Mouse (Mus musculus) heart, adult 2 months (tissue): Measurements from ENCODE around the gene Ncl.

ENCODE experiments used
- CTCF ChIP-seq: fragments of 200-600 bp; IDR thresholded peaks from 2 replicates; pipeline ENCODE4 v1.8.1; 2022; ENCODE audit warnings: antibody characterized with exemption, mild to moderate bottlenecking, moderate library complexity
- EP300 ChIP-seq: fragments of 200-500 bp; IDR thresholded peaks from 2 replicates; pipeline ENCODE4 v1.6.1; 2011; ENCODE audit warnings: low read depth, low read length, control low read depth; ENCODE audit not compliant: insufficient read depth
- POLR2A ChIP-seq: fragments of 200-500 bp; IDR thresholded peaks from 2 replicates; pipeline ENCODE4 v1.6.1; 2011; ENCODE audit warnings: mild to moderate bottlenecking, low read depth, low read length, control low read depth; ENCODE audit not compliant: insufficient read depth

- TF ChIP-seq CTCF (no peak), POLR2A (no peak), EP300 (no peak)
These were observed 20.0 kb upstream of the Ncl start for GRCm38 (mm10) chr1:86379161-86379569.
